Mouse (Mus musculus) CH12.LX (cell line): ENCODE measurements around the gene Smim24. TPM values are rescaled to one million over a fixed set of nuclear protein-coding genes. Genes with fewer than 3 reads are reported as not detected.

ENCODE experiments used
- DNase-seq: peaks from one replicate; pipeline ENCODE4 v3.0.0-alpha.2; 2013; ENCODE audit errors: extremely low read depth
- H3K27ac ChIP-seq: 2 replicates; pipeline ENCODE4 v1.5.1; 2012; ENCODE audit warnings: low read depth, mild to moderate bottlenecking, control low read depth, moderate library complexity; ENCODE audit not compliant: insufficient read depth
- H3K27me3 ChIP-seq: replicated peaks from 2 replicates; pipeline ENCODE3; 2012; ENCODE audit warnings: inconsistent platforms
- H3K36me3 ChIP-seq, 2 experiments: replicated peaks in 1 of 2; 2 replicates each; pipeline versions ENCODE3 to v1.6.1; 2012; ENCODE audit warnings: inconsistent platforms in 1 of 2, low read length in 1 of 2, mild to moderate bottlenecking in 1 of 2, mixed read lengths in 1 of 2, moderate library complexity in 1 of 2; ENCODE audit not compliant: control insufficient read depth in 1 of 2, insufficient read depth in 1 of 2
- H3K4me1 ChIP-seq, 2 experiments: 2 replicates each; pipeline ENCODE4 v1.6.1; 2012; ENCODE audit warnings: inconsistent platforms in 1 of 2, moderate library complexity in 1 of 2; ENCODE audit not compliant: insufficient read depth in 2 of 2, control insufficient read depth in 1 of 2
- H3K4me2 ChIP-seq: 2 replicates; pipeline ENCODE4 v1.6.1; 2012; ENCODE audit warnings: low read depth, mild to moderate bottlenecking, control low read depth; ENCODE audit not compliant: poor library complexity, insufficient read depth, severe bottlenecking
- H3K4me3 ChIP-seq, 3 experiments: fragments of 150-350 bp in 1 of 3; sonication (generic) in 1 of 3; replicated peaks in 1 of 3; 2 replicates each; pipeline versions ENCODE3 to v1.5.1; 2011 to 2012; ENCODE audit warnings: low read depth in 2 of 3, low read length in 2 of 3, mild to moderate bottlenecking in 2 of 3, moderate library complexity in 2 of 3, control low read depth in 1 of 3, improper control_type of control experiment in 1 of 3, inconsistent platforms in 1 of 3, mixed read lengths in 1 of 3; ENCODE audit not compliant: poor library complexity in 1 of 3
- H3K79me2 ChIP-seq: replicated peaks from 2 replicates; pipeline ENCODE4 v1.6.1; 2012; ENCODE audit warnings: mild to moderate bottlenecking, moderate library complexity; ENCODE audit not compliant: control insufficient read depth, poor library complexity, insufficient read depth, severe bottlenecking; ENCODE audit errors: extremely low read depth
- H3K9ac ChIP-seq: 2 replicates; pipeline ENCODE4 v1.6.1; 2012; ENCODE audit warnings: low read depth, mild to moderate bottlenecking, control low read depth, moderate library complexity; ENCODE audit not compliant: insufficient read depth
- H3K9me3 ChIP-seq: replicated peaks from 2 replicates; pipeline ENCODE3; 2012; ENCODE audit warnings: low read length, inconsistent platforms, mixed read lengths
- CHD1 ChIP-seq: IDR thresholded peaks from 2 replicates; pipeline ENCODE4 v1.6.1; 2012; ENCODE audit warnings: low read depth, low read length, improper control_type of control experiment, inconsistent platforms
- CHD2 ChIP-seq: IDR thresholded peaks from 2 replicates; pipeline ENCODE4 v1.6.1; 2011; ENCODE audit warnings: low read length, improper control_type of control experiment
- CTCF ChIP-seq, 2 experiments: IDR thresholded peaks in 1 of 2; conservative IDR thresholded peaks in 1 of 2; 2 replicates each; pipeline ENCODE4 v1.5.1; 2011 to 2012; ENCODE audit warnings: low read depth in 2 of 2, low read length in 2 of 2, improper control_type of control experiment in 1 of 2, inconsistent platforms in 1 of 2, mild to moderate bottlenecking in 1 of 2, moderate library complexity in 1 of 2
- E2F4 ChIP-seq: IDR thresholded peaks from 2 replicates; pipeline ENCODE4 v1.6.1; 2011; ENCODE audit warnings: low read depth, low read length, improper control_type of control experiment; ENCODE audit not compliant: insufficient replicate concordance
- KAT2A ChIP-seq: IDR thresholded peaks from 2 replicates; pipeline ENCODE4 v1.6.1; 2012; ENCODE audit warnings: low read length, improper control_type of control experiment, inconsistent platforms; ENCODE audit not compliant: insufficient replicate concordance
- MAFK ChIP-seq: IDR thresholded peaks from 2 replicates; pipeline ENCODE4 v1.6.1; 2011; ENCODE audit warnings: low read length, improper control_type of control experiment; ENCODE audit not compliant: insufficient replicate concordance
- MAZ ChIP-seq: IDR thresholded peaks from 2 replicates; pipeline ENCODE4 v1.6.1; 2012; ENCODE audit warnings: low read depth, mild to moderate bottlenecking, inconsistent platforms, low read length, improper control_type of control experiment, moderate library complexity
- MEF2A ChIP-seq: IDR thresholded peaks from 2 replicates; pipeline ENCODE4 v1.6.1; 2014; ENCODE audit warnings: low read depth, mild to moderate bottlenecking, inconsistent platforms, low read length, improper control_type of control experiment, borderline replicate concordance
- MXI1 ChIP-seq: IDR thresholded peaks from 2 replicates; pipeline ENCODE4 v1.6.1; 2011; ENCODE audit warnings: mild to moderate bottlenecking, low read depth, low read length, improper control_type of control experiment
- RCOR1 ChIP-seq: conservative IDR thresholded peaks from 2 replicates; pipeline ENCODE4 v1.6.1; 2012; ENCODE audit warnings: low read depth, mild to moderate bottlenecking, inconsistent platforms, low read length, improper control_type of control experiment
- SIN3A ChIP-seq: IDR thresholded peaks from 2 replicates; pipeline ENCODE4 v1.6.1; 2012; ENCODE audit warnings: low read length, improper control_type of control experiment, inconsistent platforms
- USF1 ChIP-seq: IDR thresholded peaks from 2 replicates; pipeline ENCODE4 v1.6.1; 2014; ENCODE audit warnings: low read depth, mild to moderate bottlenecking, inconsistent platforms, low read length, improper control_type of control experiment
- ZC3H11A ChIP-seq: IDR thresholded peaks from 2 replicates; pipeline ENCODE4 v1.6.1; 2012; ENCODE audit warnings: low read depth, mild to moderate bottlenecking, inconsistent platforms, low read length, improper control_type of control experiment
- ZKSCAN1 ChIP-seq: IDR thresholded peaks from 2 replicates; pipeline ENCODE4 v1.6.1; 2012; ENCODE audit warnings: low read depth, inconsistent platforms, low read length, improper control_type of control experiment, borderline replicate concordance
- dilution Hi-C: fragments of 300-500 bp; cut with MboI; formaldehyde crosslinking; loops from 2 replicates; pipeline ENCODE4 v1.14.3; 2020; ENCODE audit warnings: low sequenced_read_pairs; ENCODE audit not compliant: extremely low pct_unique_long_range_greater_than_20kb, extremely low pct_ligation_motif_present
- in situ Hi-C: fragments of 300-500 bp; cut with MboI; formaldehyde crosslinking; loops from 3 replicates; pipeline ENCODE4 v1.14.3; 2019; ENCODE audit warnings: low sequenced_read_pairs, low pct_ligation_motif_present, low pct_unique_long_range_greater_than_20kb, mixed read lengths
- polyA plus RNA-seq: library from polyadenylated mRNA; unstranded; fragments of >175 nt; gene quantifications from 2 replicates; pipeline ENCODE4 v1.2.1, GENCODE M21; 2012; ENCODE audit warnings: low read depth; ENCODE audit not compliant: insufficient read length
- total RNA-seq, 2 experiments: library from RNA; depleted of rRNA; stranded (reverse); fragments of 300-350 nt in 1 of 2; fragments of >200 nt in 1 of 2; gene quantifications; 2 replicates each; pipeline ENCODE4 v1.2.3; 2012 to 2014

The Smim24 gene
- total and polyA plus RNA-seq, 3 experiments: 0.13 to 0.64 TPM; not detected in 1

DNA sequence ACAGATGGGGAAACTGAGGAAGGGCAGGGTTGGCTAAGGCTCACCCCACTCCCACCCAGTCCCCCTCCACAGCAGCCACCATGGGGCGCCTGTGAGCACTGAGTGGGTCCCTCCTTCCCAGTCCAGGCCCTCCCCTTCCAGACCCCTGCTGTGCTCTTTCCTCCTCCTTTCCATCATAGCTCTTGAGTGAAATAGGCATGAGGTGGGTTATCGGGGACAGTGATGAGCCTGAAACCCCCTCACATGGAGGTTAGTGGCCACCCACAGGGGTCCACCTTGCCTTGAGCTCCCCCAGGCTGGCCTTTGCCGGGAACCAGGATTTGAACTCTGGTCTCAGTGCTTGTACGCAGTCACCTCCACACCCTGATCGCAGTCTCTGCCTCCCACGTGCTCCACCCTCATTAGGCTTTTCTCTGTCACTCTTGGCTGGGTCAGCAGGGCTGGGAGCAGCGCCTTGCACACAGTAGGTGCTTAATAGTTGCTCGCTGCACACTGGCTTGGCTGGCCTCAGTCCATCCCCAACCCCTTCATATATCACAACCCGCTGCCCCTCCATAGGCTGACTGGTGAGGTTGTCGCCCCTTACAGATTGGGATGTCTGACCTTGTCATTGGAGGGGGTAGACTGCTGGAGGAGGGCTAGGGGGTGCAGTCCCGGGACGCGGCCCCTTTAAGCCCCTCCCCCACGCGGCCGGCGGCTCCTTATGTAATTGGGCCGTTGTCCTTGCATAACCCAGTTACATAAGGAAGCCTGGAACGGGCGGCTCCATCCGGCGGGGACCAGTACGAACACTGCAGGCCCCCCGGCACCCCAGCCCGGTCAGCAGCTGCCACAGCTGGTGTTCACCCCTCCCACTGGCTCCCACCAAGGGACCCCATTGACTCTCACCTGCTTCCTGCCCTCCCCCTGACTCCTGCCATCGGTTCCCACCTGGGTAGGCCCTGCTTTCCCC is 20.7 kb downstream of the Smim24 start:
- H3K9ac ChIP-seq: no peak overlapping the region

DNA sequence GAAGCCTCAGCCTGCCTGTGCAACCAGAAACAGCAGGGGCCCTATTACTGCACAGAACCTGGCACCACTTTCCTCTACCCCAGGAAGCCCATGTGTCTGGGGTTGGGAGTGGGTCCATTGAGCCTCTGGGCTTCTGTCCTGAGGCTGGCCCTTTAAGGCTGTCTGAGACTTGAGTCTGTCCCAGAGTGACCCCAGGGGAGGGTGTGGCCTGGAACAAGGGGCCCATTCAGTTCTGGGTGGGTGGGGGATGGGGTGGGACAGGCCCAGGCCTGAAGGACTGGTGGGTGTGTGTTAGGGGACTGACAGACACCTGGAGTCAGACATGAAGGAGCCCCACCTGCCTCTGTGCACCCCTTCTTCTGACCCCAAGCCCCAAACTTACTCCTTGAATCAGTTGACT is 21.8 kb downstream of the Smim24 start:
- Histone ChIP-seq H3K4me1 (peaks cover 53 to 64% of the 10 kb centered on the region in 2 experiments), H3K27me3 (no peaks in the 10 kb centered on the region), H3K9ac (no peak overlapping the region), H3K27ac (peak overlapping the region; percentile 30; the same call in 1 of the 2 replicates), H3K4me2 (peak overlapping the region; percentile 39; the same call in 1 of the 2 replicates), H3K9me3 (no peaks in the 10 kb centered on the region), H3K36me3 (peaks cover 21 to 56% of the 10 kb centered on the region in 2 experiments), H3K79me2 (peaks cover 8% of the 10 kb centered on the region; the same call in 1 of the 2 replicates), H3K4me3 (no peak overlapping the region)
- in situ Hi-C loops (no loop called here), dilution Hi-C loops (no loop called here)
- DNase-seq: no peak
- 0 out of 2 replicates have a peak, but pooled peaks have one; percentile 27 for TF ChIP-seq CHD1
- 0 out of 2 replicates have a peak, but pooled peaks have one; percentile 23 for TF ChIP-seq CHD2
- 0 out of 2 replicates have a peak, but pooled peaks have one; percentile 24 for TF ChIP-seq MAZ
- no peak for TF ChIP-seq RCOR1

More for the DNA sequence above, 20.7 kb downstream of the Smim24 start:
- Histone ChIP-seq H3K36me3 (peaks cover 16 to 47% of the 10 kb centered on the region in 2 experiments), H3K79me2 (0 out of 2 replicates have a peak, but pooled peaks cover 8% of the 10 kb centered on the region), H3K27me3 (no peaks in the 10 kb centered on the region), H3K4me2 (no peak overlapping the region), H3K9me3 (no peaks in the 10 kb centered on the region), H3K4me1 (peaks cover 58 to 71% of the 10 kb centered on the region in 2 experiments)
- DNase-seq: no peak
- TF ChIP-seq CTCF (conservative IDR thresholded peaks at IDR 0.05 in 1 of 2, IDR thresholded peaks at IDR 0.05 in 1 of 2; ENCODE audit: low read depth in 2 of 2, low read length in 2 of 2): 0 out of 4 replicates have a peak, but pooled peaks of 1 of the 2 experiments have one; percentile 11
- TF ChIP-seq USF1: no peak
- TF ChIP-seq ZKSCAN1: peak; percentile 46; the same call in 1 of the 2 replicates
- TF ChIP-seq, all 38 proteins: peak for 2
- dilution Hi-C loops (no loop called here), in situ Hi-C loops (no loop called here)
- H3K27ac ChIP-seq: no peak overlapping the region
- no peak overlapping the region for H3K4me3 ChIP-seq

DNA sequence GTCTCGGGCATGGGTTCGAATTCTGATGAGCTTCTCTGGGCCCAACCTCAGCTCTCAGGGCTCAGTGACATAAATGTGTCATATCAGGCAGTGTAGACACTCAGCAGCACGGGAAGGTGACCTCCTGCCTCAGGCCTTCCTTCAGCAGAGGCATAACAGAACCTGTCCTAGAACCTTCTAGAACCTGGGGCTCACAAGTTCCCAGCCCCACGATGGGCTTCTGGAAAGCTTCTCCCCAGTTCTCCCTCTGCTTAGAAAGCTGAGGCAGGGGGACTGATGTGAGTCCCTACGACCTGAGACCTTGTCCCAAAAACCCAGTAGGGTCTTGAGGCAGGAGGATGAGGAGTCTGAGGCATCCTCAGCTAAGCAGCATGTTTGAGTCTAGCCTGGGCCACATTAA is 22.3 kb downstream of the Smim24 start:
- peak overlapping the region; percentile 30; the same call in 1 of the 2 replicates for H3K27ac ChIP-seq
- peak overlapping the region; percentile 39; the same call in 1 of the 2 replicates for H3K4me2 ChIP-seq
- dilution Hi-C loops: no loop called here
- H3K9me3 ChIP-seq: no peaks in the 10 kb centered on the region
- H3K9ac ChIP-seq: no peak overlapping the region
- peaks cover 8% of the 10 kb centered on the region; the same call in 1 of the 2 replicates for H3K79me2 ChIP-seq
- peaks cover 26 to 60% of the 10 kb centered on the region in 2 experiments for H3K36me3 ChIP-seq
- no peak overlapping the region for H3K4me3 ChIP-seq
- no peak for DNase-seq
- peaks cover 49 to 59% of the 10 kb centered on the region in 2 experiments for H3K4me1 ChIP-seq
- in situ Hi-C loops: no loop called here
- TF ChIP-seq MXI1 (no peak), E2F4 (no peak), MAFK (no peak), SIN3A (no peak), MEF2A (no peak), MAZ (no peak), KAT2A (no peak), ZC3H11A (no peak)
- no peaks in the 10 kb centered on the region for H3K27me3 ChIP-seq
